Mouse (Mus musculus) hindbrain, embryonic 11.5 days (tissue): ENCODE results near the gene Gm43064. TPM values are rescaled to one million over a fixed set of nuclear protein-coding genes. Genes with fewer than 3 reads are reported as not detected.

Source experiments
- ATAC-seq: fragments of 200-750 bp; cut with Nextera tagmentation; 2 replicates; pipeline ENCODE4 v1.8.0; 2017; ENCODE audit warnings: mild to moderate bottlenecking, moderate TSS enrichment, moderate library complexity; ENCODE audit not compliant: low FRiP score
- DNase-seq: peaks from one replicate; pipeline ENCODE4 v3.0.0-alpha.2; 2015; ENCODE audit warnings: low spot score
- H3K27ac ChIP-seq: fragments of 300-500 bp; sonication (generic); 2 replicates; pipeline ENCODE4 v1.5.1; 2014; ENCODE audit warnings: mild to moderate bottlenecking, low read depth, low read length
- H3K27me3 ChIP-seq: fragments of 300-500 bp; sonication (generic); 2 replicates; pipeline ENCODE4 v1.6.1; 2014; ENCODE audit warnings: mild to moderate bottlenecking, low read length, moderate library complexity, mixed read lengths; ENCODE audit not compliant: control insufficient read depth, insufficient read depth
- H3K36me3 ChIP-seq: fragments of 300-500 bp; sonication (generic); 2 replicates; pipeline ENCODE4 v1.6.1; 2014; ENCODE audit warnings: mild to moderate bottlenecking, low read length, moderate library complexity, mixed read lengths; ENCODE audit not compliant: control insufficient read depth, insufficient read depth
- H3K4me1 ChIP-seq: fragments of 300-500 bp; sonication (generic); replicated peaks from 2 replicates; pipeline ENCODE4 v1.6.1; 2014; ENCODE audit warnings: low read length, mixed read lengths; ENCODE audit not compliant: control insufficient read depth, insufficient read depth
- H3K4me2 ChIP-seq: fragments of 300-500 bp; sonication (generic); replicated peaks from 2 replicates; pipeline ENCODE4 v1.6.1; 2014; ENCODE audit warnings: mild to moderate bottlenecking, low read depth, low read length
- H3K4me3 ChIP-seq: fragments of 300-500 bp; sonication (generic); 2 replicates; pipeline ENCODE4 v1.5.1; 2014; ENCODE audit warnings: low read depth, low read length
- H3K9ac ChIP-seq: fragments of 300-500 bp; sonication (generic); 2 replicates; pipeline ENCODE4 v1.6.1; 2014; ENCODE audit warnings: low read depth, low read length
- H3K9me3 ChIP-seq: fragments of 300-500 bp; sonication (generic); 2 replicates; pipeline ENCODE4 v1.6.1; 2016; ENCODE audit warnings: low read length; ENCODE audit not compliant: control insufficient read depth
- WGBS: fragments of 180-500 bp; shearing (Covaris S2); extraction: QIAGEN DNeasy Blood & Tissue Kit; methylation state at CpG from one replicate; pipeline ENCODE4 v1.1.7; 2014; 5-methylcytosine and 5-hydroxymethylcytosine counted together
- polyA plus RNA-seq: library from polyadenylated mRNA; unstranded; fragments of >200 nt; fragmentation: Nextera tagmentation; extraction: Ambion mirVana; gene quantifications from 2 replicates; pipeline ENCODE4 v1.2.1, GENCODE M21; 2014

The Gm43064 gene
- polyA plus RNA-seq, 1 experiment from 2014 or later = 0.37 TPM

DNA sequence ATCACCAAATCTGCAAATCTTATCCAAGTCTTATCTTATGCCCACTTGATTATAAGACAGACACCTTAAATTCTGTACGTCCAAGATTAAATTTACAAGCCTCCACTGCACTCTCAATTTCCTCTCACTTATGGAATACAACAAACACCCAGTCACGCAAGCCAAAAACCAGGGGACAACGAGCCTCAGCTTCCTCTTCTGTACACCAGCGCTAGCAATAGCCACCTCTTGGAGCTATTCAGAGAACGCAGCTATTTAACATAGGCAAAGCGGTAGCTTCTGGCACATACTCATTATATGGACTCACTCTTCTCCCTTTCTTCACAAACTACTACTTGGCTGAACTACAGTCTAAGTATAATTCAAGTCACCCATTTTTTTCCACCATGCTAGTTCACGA, 30.2 kb upstream of the Gm43064 start:
- no peak overlapping the region for H3K4me2 ChIP-seq
- no peak overlapping the region for H3K4me3 ChIP-seq
- DNase-seq (no peak), ATAC-seq (no peak)
- no peaks in the 10 kb centered on the region for H3K27me3 ChIP-seq
- 90% methylated on average over 7 of the region's 7 CpGs for WGBS
- no peaks in the 10 kb centered on the region for H3K9me3 ChIP-seq
- H3K36me3 ChIP-seq = no peaks in the 10 kb centered on the region; the same call in 1 of the 2 replicates
- no peak overlapping the region for H3K9ac ChIP-seq
- H3K4me1 ChIP-seq = no peaks in the 10 kb centered on the region
- H3K27ac ChIP-seq = no peak overlapping the region

DNA sequence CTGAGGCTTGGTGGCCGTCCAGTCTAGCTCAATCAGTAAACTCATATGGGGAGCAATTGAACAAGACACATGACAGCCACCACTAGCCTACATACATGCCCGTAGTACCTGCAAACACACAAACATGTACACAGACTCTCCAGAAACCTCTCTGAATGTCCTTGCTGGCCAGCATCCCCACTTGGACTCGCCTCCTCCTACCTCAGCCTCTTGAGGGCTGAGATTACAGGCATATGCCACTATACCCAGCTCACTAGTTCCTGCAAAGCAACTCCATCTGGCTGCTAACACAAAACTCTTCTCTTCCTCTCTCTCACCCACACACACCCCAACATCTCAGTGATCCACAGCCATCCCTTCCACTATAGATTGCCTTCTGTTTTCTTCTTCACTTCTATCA, 29.1 kb upstream of the Gm43064 start:
- no peak overlapping the region for H3K27ac ChIP-seq
- H3K4me1 ChIP-seq = no peaks in the 10 kb centered on the region
- no peak overlapping the region for H3K4me2 ChIP-seq
- H3K27me3 ChIP-seq = no peaks in the 10 kb centered on the region
- no peak for ATAC-seq
- H3K9me3 ChIP-seq = no peaks in the 10 kb centered on the region
- DNase-seq = no peak
- no peak overlapping the region for H3K4me3 ChIP-seq
- no peaks in the 10 kb centered on the region; the same call in 1 of the 2 replicates for H3K36me3 ChIP-seq
- H3K9ac ChIP-seq = no peak overlapping the region
- 85% methylated on average over 3 of the region's 3 CpGs for WGBS

DNA sequence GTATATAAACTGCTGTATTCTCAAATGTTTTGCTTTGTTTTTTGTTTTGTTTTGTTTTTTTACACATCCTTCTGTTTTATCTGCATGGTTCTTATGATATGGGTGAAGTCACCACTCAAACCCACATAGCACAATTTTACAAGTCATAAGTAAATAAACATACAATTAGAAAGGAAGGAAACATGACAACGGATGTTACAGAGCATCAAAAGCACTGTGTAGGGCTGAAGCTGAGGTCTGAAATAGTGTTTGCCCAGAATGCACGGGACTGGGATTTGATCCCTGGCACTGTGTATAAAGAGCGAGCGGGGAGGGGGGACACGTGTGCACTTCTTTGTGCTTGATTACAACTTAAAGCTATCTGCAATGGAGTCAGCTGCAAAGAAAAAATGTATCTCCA, 28.6 kb upstream of the Gm43064 start:
- WGBS = 80% methylated on average over 5 of the region's 5 CpGs
- Histone ChIP-seq H3K9ac (no peak overlapping the region), H3K9me3 (no peaks in the 10 kb centered on the region), H3K4me3 (no peak overlapping the region), H3K4me1 (no peaks in the 10 kb centered on the region), H3K27me3 (no peaks in the 10 kb centered on the region), H3K27ac (no peak overlapping the region), H3K4me2 (no peak overlapping the region), H3K36me3 (no peaks in the 10 kb centered on the region; the same call in 1 of the 2 replicates)
- no peak for DNase-seq
- no peak for ATAC-seq

DNA sequence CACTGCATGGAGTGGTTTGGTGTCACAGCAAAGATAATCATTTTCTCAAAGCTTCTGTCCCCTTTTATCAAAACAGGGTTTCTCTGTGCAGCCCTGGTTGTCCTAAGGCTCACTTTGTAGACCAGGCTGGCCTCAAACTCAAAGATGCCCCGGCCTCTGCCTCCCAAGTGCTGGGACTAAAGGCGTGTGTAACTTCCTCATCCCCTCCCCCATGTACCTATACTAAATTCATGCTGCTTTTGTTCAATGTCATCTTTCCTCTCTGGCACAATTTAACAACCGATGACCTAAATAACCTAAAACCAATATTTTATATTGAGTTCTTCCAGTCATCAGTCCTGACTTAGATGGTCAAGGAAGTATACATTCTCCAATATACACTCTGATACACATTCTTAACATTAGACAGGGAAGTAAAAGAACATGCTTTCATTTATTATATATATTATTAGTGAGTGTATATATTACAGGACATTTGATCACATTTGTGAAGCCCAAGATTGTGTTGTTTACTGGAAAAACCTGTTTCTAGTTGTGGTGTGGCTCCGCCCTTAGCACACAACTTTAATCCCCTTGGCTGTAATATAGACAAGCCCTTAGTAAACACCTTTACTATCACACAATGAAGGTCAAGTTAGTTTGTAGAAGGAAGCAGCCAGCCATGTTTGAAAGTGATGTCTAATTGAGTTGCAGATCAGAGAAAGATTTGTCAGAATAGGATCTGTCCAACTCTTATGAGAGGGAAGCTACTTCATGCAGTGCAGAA, 26.3 kb upstream of the Gm43064 start:
- no peak for DNase-seq
- Histone ChIP-seq H3K9ac (no peak overlapping the region), H3K4me2 (no peak overlapping the region), H3K4me1 (no peaks in the 10 kb centered on the region), H3K27ac (no peak overlapping the region), H3K4me3 (no peak overlapping the region), H3K36me3 (no peaks in the 10 kb centered on the region), H3K27me3 (no peaks in the 10 kb centered on the region), H3K9me3 (no peaks in the 10 kb centered on the region)
- WGBS = 90% methylated on average over 4 of the region's 4 CpGs
- no peak for ATAC-seq

DNA sequence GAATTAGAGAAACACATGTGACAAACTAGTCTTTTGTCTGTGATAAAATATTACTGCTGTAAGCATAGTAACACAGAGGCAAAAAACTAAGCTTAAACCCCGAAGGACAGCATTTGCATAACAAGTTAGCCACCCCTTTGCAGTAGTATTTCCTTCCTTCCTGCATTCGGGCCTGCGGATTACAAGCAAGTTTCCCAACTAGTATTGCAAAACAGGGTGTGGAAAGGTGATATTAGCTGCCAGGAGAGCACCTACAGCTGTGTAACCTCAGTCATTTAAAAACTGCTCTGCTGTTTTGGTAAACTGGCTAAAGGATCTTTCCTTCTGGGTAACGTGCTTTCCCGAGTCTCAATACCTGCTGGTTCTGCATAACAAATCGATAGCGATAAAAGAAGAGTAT, 22.1 kb upstream of the Gm43064 start:
- no peaks in the 10 kb centered on the region for H3K4me1 ChIP-seq
- no peaks in the 10 kb centered on the region for H3K36me3 ChIP-seq
- WGBS = 72% methylated on average over 7 of the region's 7 CpGs
- DNase-seq (no peak), ATAC-seq (no peak)
- H3K4me3 ChIP-seq = no peak overlapping the region
- no peak overlapping the region for H3K4me2 ChIP-seq
- no peaks in the 10 kb centered on the region for H3K27me3 ChIP-seq
- no peak overlapping the region for H3K9ac ChIP-seq
- no peak overlapping the region for H3K27ac ChIP-seq
- H3K9me3 ChIP-seq = no peaks in the 10 kb centered on the region

DNA sequence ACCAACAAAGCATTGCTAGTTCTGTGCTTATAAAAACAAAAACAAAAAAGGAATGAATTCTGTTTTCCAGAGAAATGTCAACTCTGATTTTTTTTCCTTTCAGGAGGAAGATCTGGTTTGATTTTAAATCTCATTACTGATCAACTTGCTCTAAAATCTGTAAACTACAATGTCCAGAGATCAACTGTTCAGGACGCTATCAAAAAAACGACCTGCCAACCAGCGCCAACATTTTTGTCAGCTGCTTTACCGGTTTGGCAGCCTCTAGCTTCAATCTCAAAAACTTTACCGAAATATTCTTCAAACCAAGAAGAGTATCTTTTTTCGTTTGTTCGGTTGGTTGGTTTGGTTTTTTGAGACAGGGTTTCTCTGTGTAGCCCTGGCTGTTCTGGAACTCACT, 20.3 kb upstream of the Gm43064 start:
- 82% methylated on average over 7 of the region's 7 CpGs for WGBS
- H3K4me2 ChIP-seq = no peak overlapping the region

DNA sequence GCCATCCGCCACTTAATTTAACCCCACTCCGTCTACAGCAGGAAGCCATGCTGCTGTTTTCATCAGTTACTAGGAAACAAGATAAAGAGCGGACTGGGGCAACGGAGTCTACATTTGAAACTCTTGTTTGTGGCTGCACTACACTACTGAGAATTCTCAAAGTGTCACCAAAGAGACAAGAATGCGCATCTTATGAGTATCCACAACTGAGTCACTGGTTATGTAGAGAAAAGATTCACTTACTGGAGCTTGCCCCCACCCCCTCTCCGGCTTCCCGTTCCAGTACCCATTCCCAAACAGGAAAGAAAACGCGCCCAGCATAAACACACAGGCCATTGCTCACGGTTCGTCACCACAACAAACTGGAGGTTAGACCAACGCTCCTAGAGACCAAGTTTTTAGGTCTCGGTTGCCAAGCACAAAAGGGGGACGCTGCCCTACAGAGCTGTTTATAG, 19.5 kb upstream of the Gm43064 start:
- Histone ChIP-seq H3K36me3 (no peaks in the 10 kb centered on the region), H3K4me3 (peak overlapping the region; percentile 96), H3K27me3 (no peaks in the 10 kb centered on the region), H3K9ac (peak overlapping the region; percentile 94), H3K4me2 (peak overlapping the region; percentile 81), H3K9me3 (no peaks in the 10 kb centered on the region), H3K27ac (peak overlapping the region; percentile 83; the same call in 1 of the 2 replicates), H3K4me1 (no peaks in the 10 kb centered on the region)
- WGBS = 4% methylated on average over 14 of the region's 14 CpGs
- ATAC-seq (no peak), DNase-seq (peak; percentile 41)

More for the DNA sequence above, 20.3 kb upstream of the Gm43064 start:
- H3K9me3 ChIP-seq = no peaks in the 10 kb centered on the region
- no peaks in the 10 kb centered on the region for H3K36me3 ChIP-seq
- H3K4me1 ChIP-seq = no peaks in the 10 kb centered on the region
- no peak overlapping the region for H3K9ac ChIP-seq
- H3K27me3 ChIP-seq = no peaks in the 10 kb centered on the region
- no peak for DNase-seq
- no peak overlapping the region for H3K27ac ChIP-seq
- H3K4me3 ChIP-seq = no peak overlapping the region
- no peak for ATAC-seq

DNA sequence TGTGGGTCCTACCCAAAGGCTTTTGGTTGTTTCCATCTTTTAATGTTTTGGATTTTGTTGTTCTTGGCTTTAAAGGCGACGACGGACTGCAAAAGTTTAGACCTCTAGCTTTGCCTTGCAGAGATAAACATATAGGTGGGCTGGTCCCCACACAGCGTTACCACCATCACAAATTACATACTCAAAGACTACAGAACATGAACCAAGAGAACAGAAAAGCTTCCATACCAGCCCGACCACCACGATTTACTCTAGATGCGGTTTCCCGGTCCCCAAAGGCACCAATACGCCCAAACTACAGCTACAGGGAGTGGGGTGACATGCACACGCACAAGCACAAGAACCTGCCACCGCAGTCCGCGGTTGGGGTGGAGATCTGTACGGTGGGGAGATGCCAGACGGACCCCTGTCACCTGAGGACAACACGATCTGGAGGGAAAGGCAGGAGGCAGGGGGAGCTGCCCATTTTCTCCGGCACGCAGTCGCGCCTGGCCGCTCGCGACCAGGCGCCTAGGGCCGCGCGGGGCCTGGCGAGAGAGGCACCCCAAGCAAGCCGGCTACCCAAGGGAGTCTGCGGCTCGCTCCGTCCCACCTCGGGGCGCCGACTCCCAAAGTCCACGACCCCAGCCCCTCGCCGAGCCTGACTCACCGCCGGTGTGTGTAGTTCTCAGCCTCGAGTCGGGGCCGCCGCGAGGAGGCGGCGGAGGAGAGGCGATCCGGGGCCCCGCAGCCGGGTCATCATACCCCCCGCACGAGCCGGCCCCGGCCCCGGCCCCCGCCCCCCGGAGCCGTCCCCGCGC, 18.8 kb upstream of the Gm43064 start:
- Histone ChIP-seq H3K27me3 (no peaks in the 10 kb centered on the region), H3K4me3 (peak overlapping the region; percentile 96), H3K4me1 (no peaks in the 10 kb centered on the region), H3K9ac (peak overlapping the region; percentile 94), H3K36me3 (no peaks in the 10 kb centered on the region), H3K27ac (peak overlapping the region; percentile 83), H3K4me2 (peak overlapping the region; percentile 81), H3K9me3 (no peaks in the 10 kb centered on the region)
- 0% methylated on average over 41 of the region's 61 CpGs for WGBS
- DNase-seq (peak; percentile 66), ATAC-seq (peak; percentile 85)
